Mouse (Mus musculus): Measurements from ENCODE around the gene Tgm2. TPM values are rescaled to one million over a fixed set of nuclear protein-coding genes. Genes with fewer than 3 reads are reported as not detected.

The Tgm2 gene
- polyA plus RNA-seq, 1 experiment, result 9.5 TPM

GRCm38 (mm10) chr2:158121645-158122326, 24.4 kb downstream of the Tgm2 start:
- peak overlapping the region; percentile 77 for H3K27ac ChIP-seq (ENCODE audit: control insufficient read depth, insufficient read depth, low read depth, low read length)
- no peaks in the 10 kb centered on the region for H3K27me3 ChIP-seq (ENCODE audit: control insufficient read depth, insufficient read depth, low read length)
- H3K4me3 ChIP-seq (ENCODE audit: control insufficient read depth, low read depth, low read length), result no peak overlapping the region
- TF ChIP-seq POLR2A (IDR thresholded peaks at IDR 0.05; ENCODE audit: control insufficient read depth, low read depth, low read length) (no peak), CTCF (IDR thresholded peaks at IDR 0.05; ENCODE audit: control insufficient read depth, insufficient read depth, insufficient replicate concordance, low read depth, low read length) (no peak)
- H3K4me1 ChIP-seq (ENCODE audit: control insufficient read depth, insufficient read depth, low read length), result no peaks in the 10 kb centered on the region; the same call in 1 of the 2 replicates
- no peaks in the 10 kb centered on the region for H3K36me3 ChIP-seq (ENCODE audit: control insufficient read depth, insufficient read depth, low read length)

- Histone ChIP-seq H3K4me1 (ENCODE audit: control insufficient read depth, insufficient read depth, low read length) (no peaks in the 10 kb centered on the region; the same call in 1 of the 2 replicates), H3K4me3 (ENCODE audit: control insufficient read depth, low read depth, low read length) (no peak overlapping the region), H3K27me3 (ENCODE audit: control insufficient read depth, insufficient read depth, low read length) (no peaks in the 10 kb centered on the region), H3K36me3 (ENCODE audit: control insufficient read depth, insufficient read depth, low read length) (no peaks in the 10 kb centered on the region), H3K27ac (ENCODE audit: control insufficient read depth, insufficient read depth, low read depth, low read length) (no peak overlapping the region)
- TF ChIP-seq CTCF (IDR thresholded peaks at IDR 0.05; ENCODE audit: control insufficient read depth, insufficient read depth, insufficient replicate concordance, low read depth, low read length) (no peak), POLR2A (IDR thresholded peaks at IDR 0.05; ENCODE audit: control insufficient read depth, low read depth, low read length) (no peak)
These were observed 25.4 kb downstream of the Tgm2 start for GRCm38 (mm10) chr2:158120868-158121267.

GRCm38 (mm10) chr2:158120211-158120610, 26.0 kb downstream of the Tgm2 start:
- TF ChIP-seq POLR2A (IDR thresholded peaks at IDR 0.05; ENCODE audit: control insufficient read depth, low read depth, low read length) (no peak), CTCF (IDR thresholded peaks at IDR 0.05; ENCODE audit: control insufficient read depth, insufficient read depth, insufficient replicate concordance, low read depth, low read length) (no peak)
- H3K4me1 ChIP-seq (ENCODE audit: control insufficient read depth, insufficient read depth, low read length), result no peaks in the 10 kb centered on the region; the same call in 1 of the 2 replicates
- H3K27me3 ChIP-seq (ENCODE audit: control insufficient read depth, insufficient read depth, low read length), result no peaks in the 10 kb centered on the region
- H3K36me3 ChIP-seq (ENCODE audit: control insufficient read depth, insufficient read depth, low read length), result no peaks in the 10 kb centered on the region
- no peak overlapping the region for H3K4me3 ChIP-seq (ENCODE audit: control insufficient read depth, low read depth, low read length)
- H3K27ac ChIP-seq (ENCODE audit: control insufficient read depth, insufficient read depth, low read depth, low read length), result no peak overlapping the region

DNA sequence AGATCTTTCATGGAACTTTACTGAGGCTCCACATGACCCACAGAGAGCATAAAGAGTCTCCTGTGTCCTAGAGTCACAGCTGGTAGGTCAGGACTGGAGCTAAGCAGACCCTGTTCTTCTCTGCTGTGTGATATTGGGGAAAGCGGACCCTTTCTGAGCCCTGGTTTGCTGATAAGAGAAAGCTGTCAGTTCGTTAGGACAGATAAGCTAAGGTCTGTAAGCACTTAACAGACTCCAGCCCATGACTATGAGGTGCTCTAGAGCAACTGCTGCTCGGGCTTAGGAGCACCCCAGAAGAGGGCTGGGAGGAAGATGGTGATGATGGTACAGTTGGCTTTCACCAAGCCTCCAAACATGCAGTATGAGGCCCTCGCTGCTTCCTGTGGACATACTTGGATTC, 27.1 kb downstream of the Tgm2 start:
- TF ChIP-seq POLR2A (IDR thresholded peaks at IDR 0.05; ENCODE audit: control insufficient read depth, low read depth, low read length) (no peak), CTCF (IDR thresholded peaks at IDR 0.05; ENCODE audit: control insufficient read depth, insufficient read depth, insufficient replicate concordance, low read depth, low read length) (no peak)
- no peaks in the 10 kb centered on the region for H3K36me3 ChIP-seq (ENCODE audit: control insufficient read depth, insufficient read depth, low read length)
- H3K27me3 ChIP-seq (ENCODE audit: control insufficient read depth, insufficient read depth, low read length), result no peaks in the 10 kb centered on the region
- no peak overlapping the region for H3K4me3 ChIP-seq (ENCODE audit: control insufficient read depth, low read depth, low read length)
- no peak overlapping the region for H3K27ac ChIP-seq (ENCODE audit: control insufficient read depth, insufficient read depth, low read depth, low read length)
- no peaks in the 10 kb centered on the region; the same call in 1 of the 2 replicates for H3K4me1 ChIP-seq (ENCODE audit: control insufficient read depth, insufficient read depth, low read length)

- no peak overlapping the region for H3K27ac ChIP-seq (ENCODE audit: control insufficient read depth, insufficient read depth, low read depth, low read length)
- no peaks in the 10 kb centered on the region for H3K36me3 ChIP-seq (ENCODE audit: control insufficient read depth, insufficient read depth, low read length)
- no peak for TF ChIP-seq CTCF (IDR thresholded peaks at IDR 0.05; ENCODE audit: control insufficient read depth, insufficient read depth, insufficient replicate concordance, low read depth, low read length)
- no peak for TF ChIP-seq POLR2A (IDR thresholded peaks at IDR 0.05; ENCODE audit: control insufficient read depth, low read depth, low read length)
- no peaks in the 10 kb centered on the region; the same call in 1 of the 2 replicates for H3K4me1 ChIP-seq (ENCODE audit: control insufficient read depth, insufficient read depth, low read length)
- no peaks in the 10 kb centered on the region for H3K27me3 ChIP-seq (ENCODE audit: control insufficient read depth, insufficient read depth, low read length)
- H3K4me3 ChIP-seq (ENCODE audit: control insufficient read depth, low read depth, low read length), result no peak overlapping the region
These were observed 29.6 kb downstream of the Tgm2 start for GRCm38 (mm10) chr2:158116653-158117052.

DNA sequence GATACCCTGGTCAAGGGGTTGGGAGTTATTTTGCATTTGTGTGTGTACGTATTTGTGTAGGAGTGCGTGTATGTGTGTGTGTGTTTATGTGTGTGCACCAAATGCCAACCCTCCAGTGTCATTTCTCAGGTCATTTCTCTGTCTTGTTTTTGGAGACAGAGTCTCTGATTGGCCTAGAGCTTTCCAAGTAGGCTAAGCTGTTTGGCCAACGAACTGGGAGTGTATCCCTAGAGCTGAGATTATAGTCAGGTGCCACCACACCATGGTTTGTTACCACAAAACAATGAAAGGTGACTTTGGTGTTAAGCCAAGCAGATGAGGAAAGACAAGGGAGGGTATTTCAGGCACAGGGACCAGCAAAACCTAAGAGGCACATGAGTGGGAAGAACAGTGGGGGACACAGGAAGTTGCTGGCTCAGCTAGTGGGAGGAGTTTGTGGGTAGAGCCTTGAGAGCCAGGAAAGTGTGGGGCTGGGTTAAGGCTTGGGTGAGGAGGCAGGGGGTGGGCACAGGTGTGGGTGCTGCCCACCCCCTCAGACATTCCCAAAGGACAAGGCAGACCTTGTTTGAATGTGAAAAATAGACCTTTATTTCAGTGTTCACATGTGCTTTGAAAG, 30.3 kb downstream of the Tgm2 start:
- Histone ChIP-seq H3K4me3 (ENCODE audit: control insufficient read depth, low read depth, low read length) (no peak overlapping the region), H3K36me3 (ENCODE audit: control insufficient read depth, insufficient read depth, low read length) (no peaks in the 10 kb centered on the region), H3K27me3 (ENCODE audit: control insufficient read depth, insufficient read depth, low read length) (no peaks in the 10 kb centered on the region), H3K27ac (ENCODE audit: control insufficient read depth, insufficient read depth, low read depth, low read length) (no peak overlapping the region), H3K4me1 (ENCODE audit: control insufficient read depth, insufficient read depth, low read length) (no peaks in the 10 kb centered on the region; the same call in 1 of the 2 replicates)
- TF ChIP-seq POLR2A (IDR thresholded peaks at IDR 0.05; ENCODE audit: control insufficient read depth, low read depth, low read length) (no peak), CTCF (IDR thresholded peaks at IDR 0.05; ENCODE audit: control insufficient read depth, insufficient read depth, insufficient replicate concordance, low read depth, low read length) (no peak)

- no peak overlapping the region for H3K27ac ChIP-seq (ENCODE audit: control insufficient read depth, insufficient read depth, low read depth, low read length)
- H3K4me1 ChIP-seq (ENCODE audit: control insufficient read depth, insufficient read depth, low read length), result no peaks in the 10 kb centered on the region; the same call in 1 of the 2 replicates
- no peak for TF ChIP-seq POLR2A (IDR thresholded peaks at IDR 0.05; ENCODE audit: control insufficient read depth, low read depth, low read length)
- TF ChIP-seq CTCF (IDR thresholded peaks at IDR 0.05; ENCODE audit: control insufficient read depth, insufficient read depth, insufficient replicate concordance, low read depth, low read length), result no peak
- H3K4me3 ChIP-seq (ENCODE audit: control insufficient read depth, low read depth, low read length), result no peak overlapping the region
- H3K27me3 ChIP-seq (ENCODE audit: control insufficient read depth, insufficient read depth, low read length), result no peaks in the 10 kb centered on the region
- H3K36me3 ChIP-seq (ENCODE audit: control insufficient read depth, insufficient read depth, low read length), result no peaks in the 10 kb centered on the region
These were observed 31.3 kb downstream of the Tgm2 start for GRCm38 (mm10) chr2:158114931-158115330.

All from testis, adult 2 months (tissue).